Mouse (Mus musculus) small intestine, adult 2 months (tissue): ENCODE data around the gene Sipa1l1. TPM values are rescaled to one million over a fixed set of nuclear protein-coding genes. Genes with fewer than 3 reads are reported as not detected.

ENCODE experiments used
- H3K27ac ChIP-seq: fragments of 200-500 bp; 2 replicates; pipeline ENCODE4 v1.5.1; 2012; ENCODE audit warnings: low read depth, low read length, control low read depth, inconsistent platforms; ENCODE audit not compliant: insufficient read depth
- H3K27me3 ChIP-seq: fragments of 200-500 bp; 2 replicates; pipeline ENCODE4 v1.6.1; 2012; ENCODE audit warnings: mild to moderate bottlenecking, moderate library complexity, low read length, inconsistent platforms; ENCODE audit not compliant: control insufficient read depth, insufficient read depth
- H3K36me3 ChIP-seq: fragments of 200-500 bp; 2 replicates; pipeline ENCODE4 v1.6.1; 2012; ENCODE audit warnings: mild to moderate bottlenecking, low read length, control low read depth, inconsistent platforms; ENCODE audit not compliant: control insufficient read depth, insufficient read depth
- H3K4me1 ChIP-seq: fragments of 200-500 bp; 2 replicates; pipeline ENCODE4 v1.6.1; 2012; ENCODE audit warnings: low read length, inconsistent platforms, mixed read lengths; ENCODE audit not compliant: control insufficient read depth, insufficient read depth, insufficient read length
- H3K4me3 ChIP-seq: fragments of 200-500 bp; 2 replicates; pipeline ENCODE4 v1.5.1; 2012; ENCODE audit warnings: low read depth, mild to moderate bottlenecking, control low read depth, inconsistent platforms, low read length, moderate library complexity
- CTCF ChIP-seq: fragments of 200-500 bp; IDR thresholded peaks from 2 replicates; pipeline ENCODE4 v1.5.1; 2012; ENCODE audit warnings: low read depth, mild to moderate bottlenecking, control low read depth, inconsistent platforms, low read length, moderate library complexity, mixed read lengths; ENCODE audit not compliant: insufficient replicate concordance, insufficient read length; ENCODE audit errors: extremely low read depth
- POLR2A ChIP-seq: fragments of 200-500 bp; IDR thresholded peaks from 2 replicates; pipeline ENCODE4 v1.6.1; 2012; ENCODE audit warnings: low read depth, mild to moderate bottlenecking, control low read depth, inconsistent platforms, low read length, moderate library complexity
- WGBS: fragments of 180-500 bp; shearing (Covaris S2); methylation state at CpG from one replicate; pipeline ENCODE4 v1.1.7; 2018; 5-methylcytosine and 5-hydroxymethylcytosine counted together
- polyA plus RNA-seq: library from polyadenylated mRNA; depleted of rRNA; stranded (reverse); fragments of >200 nt; gene quantifications from 2 replicates; pipeline ENCODE4 v1.2.3, GENCODE M21; 2012

Sipa1l1 gene
- polyA plus RNA-seq, 1 experiment: 13.4 TPM

GRCm38 (mm10) chr12:82223126-82223815, 54.2 kb downstream of the Sipa1l1 start:
- H3K4me1 ChIP-seq: peaks cover 2% of the 10 kb centered on the region
- no peaks in the 10 kb centered on the region for H3K27me3 ChIP-seq
- 61% methylated on average over 9 of the region's 9 CpGs for WGBS
- no peak overlapping the region for H3K4me3 ChIP-seq
- H3K27ac ChIP-seq: no peak overlapping the region
- no peaks in the 10 kb centered on the region for H3K36me3 ChIP-seq
- TF ChIP-seq CTCF: no peak
- TF ChIP-seq POLR2A: no peak

GRCm38 (mm10) chr12:82224848-82225247, 55.7 kb downstream of the Sipa1l1 start:
- 94% methylated on average over 7 of the region's 7 CpGs for WGBS

GRCm38 (mm10) chr12:82225278-82225677, 56.2 kb downstream of the Sipa1l1 start:
- no peaks in the 10 kb centered on the region for H3K27me3 ChIP-seq
- no peak overlapping the region for H3K4me3 ChIP-seq
- no peak for TF ChIP-seq CTCF
- no peak for TF ChIP-seq POLR2A
- H3K27ac ChIP-seq: no peak overlapping the region
- peaks cover 2% of the 10 kb centered on the region for H3K4me1 ChIP-seq
- no peaks in the 10 kb centered on the region for H3K36me3 ChIP-seq
- 94% methylated on average over 2 of the region's 2 CpGs for WGBS

More at GRCm38 (mm10) chr12:82224848-82225247, 55.7 kb downstream of the Sipa1l1 start:
- Histone ChIP-seq H3K4me3 (no peak overlapping the region), H3K27me3 (no peaks in the 10 kb centered on the region), H3K4me1 (peaks cover 2% of the 10 kb centered on the region), H3K36me3 (no peaks in the 10 kb centered on the region), H3K27ac (no peak overlapping the region)
- TF ChIP-seq CTCF (no peak), POLR2A (no peak)

DNA sequence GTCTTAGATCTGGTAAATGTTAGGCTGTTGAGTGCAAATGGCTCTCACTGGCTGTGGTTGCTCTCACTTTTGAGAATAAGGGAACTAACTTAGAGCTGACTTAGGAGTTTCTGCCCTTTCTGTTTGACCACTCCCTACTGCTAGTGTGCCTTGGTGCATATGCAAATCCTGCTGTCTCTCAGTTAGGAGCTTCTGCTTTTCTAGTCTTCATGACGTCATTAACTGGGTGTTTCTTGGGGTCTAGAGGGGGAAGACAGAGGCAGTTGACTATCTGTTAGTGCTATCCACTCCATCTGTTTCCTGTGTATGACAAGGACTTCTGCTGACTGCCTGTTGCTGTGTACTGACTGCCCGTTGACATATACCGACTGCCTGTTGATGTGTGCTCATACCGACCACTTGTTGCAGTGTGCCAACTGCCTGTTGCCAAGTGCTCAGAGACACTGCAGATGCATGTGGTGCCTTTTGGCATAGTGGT, 56.7 kb downstream of the Sipa1l1 start:
- Histone ChIP-seq H3K36me3 (no peaks in the 10 kb centered on the region), H3K4me1 (peaks cover 2% of the 10 kb centered on the region), H3K27me3 (no peaks in the 10 kb centered on the region), H3K27ac (no peak overlapping the region), H3K4me3 (no peak overlapping the region)
- TF ChIP-seq POLR2A (no peak), CTCF (no peak)
- 68% methylated on average over 4 of the region's 4 CpGs for WGBS

DNA sequence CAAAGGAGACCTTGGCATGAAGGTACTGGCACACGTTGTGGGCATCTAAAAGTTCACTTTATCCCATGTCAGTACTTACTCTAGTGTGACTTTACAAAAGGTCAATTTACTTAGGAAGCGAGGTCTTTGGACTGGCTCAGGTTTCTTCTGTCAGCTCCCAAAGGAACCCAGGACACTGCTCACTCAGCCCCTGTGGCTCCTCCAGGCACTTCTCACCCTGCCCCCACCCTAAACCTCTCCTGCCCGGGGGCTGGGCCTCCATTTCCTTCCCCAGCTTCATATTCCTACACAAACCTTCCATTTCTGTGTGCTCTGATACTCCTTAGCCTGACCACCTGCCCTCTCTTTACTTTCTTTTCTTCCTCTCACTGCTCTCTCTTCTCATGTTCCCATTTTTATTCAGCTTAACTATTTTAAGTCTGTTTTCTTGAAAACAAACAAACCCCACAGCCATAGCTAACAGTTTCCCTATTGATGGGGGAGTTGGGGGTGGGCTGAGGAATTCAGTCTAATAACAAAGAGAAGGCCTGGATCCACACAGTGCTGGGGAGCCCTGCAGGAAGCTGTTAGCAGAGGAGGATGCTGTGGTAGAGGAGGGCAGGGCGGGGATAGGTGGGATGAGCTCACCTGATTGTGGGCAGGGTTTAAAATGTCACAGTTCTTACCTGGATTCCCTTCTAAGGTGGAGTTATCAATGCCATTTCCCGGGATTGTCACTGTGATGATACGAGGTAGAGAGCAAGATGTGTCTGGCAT, 57.4 kb downstream of the Sipa1l1 start:
- H3K4me3 ChIP-seq: no peak overlapping the region
- no peak overlapping the region for H3K27ac ChIP-seq
- TF ChIP-seq POLR2A: no peak
- TF ChIP-seq CTCF: no peak
- 65% methylated on average over 6 of the region's 6 CpGs for WGBS
- peaks cover 2% of the 10 kb centered on the region for H3K4me1 ChIP-seq
- no peaks in the 10 kb centered on the region for H3K27me3 ChIP-seq
- no peaks in the 10 kb centered on the region for H3K36me3 ChIP-seq

DNA sequence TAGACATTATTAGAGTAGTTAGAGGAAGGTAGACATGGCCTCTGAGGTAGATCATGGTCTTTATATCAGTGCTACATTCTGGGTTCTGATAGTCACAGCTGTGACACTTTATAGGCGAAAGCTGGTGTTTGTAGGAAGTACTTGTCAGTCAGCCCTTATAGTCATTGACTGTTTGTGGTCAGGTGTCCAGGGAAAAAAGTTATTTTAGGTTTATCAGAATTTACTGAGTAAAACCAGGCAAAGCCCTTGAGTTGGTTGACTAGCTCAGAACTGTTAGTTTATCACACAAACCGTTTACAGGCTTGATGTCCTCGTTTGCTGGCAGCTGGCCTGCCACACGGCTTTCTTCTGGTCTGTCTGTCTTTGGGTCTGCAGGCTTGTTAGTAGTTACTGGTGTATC, 61.0 kb downstream of the Sipa1l1 start:
- peaks cover 2% of the 10 kb centered on the region for H3K36me3 ChIP-seq
- 58% methylated on average over 4 of the region's 4 CpGs for WGBS
- H3K4me3 ChIP-seq: no peak overlapping the region
- H3K27ac ChIP-seq: no peak overlapping the region
- H3K27me3 ChIP-seq: no peaks in the 10 kb centered on the region
- peaks cover 2% of the 10 kb centered on the region for H3K4me1 ChIP-seq
- TF ChIP-seq POLR2A: no peak
- TF ChIP-seq CTCF: no peak

GRCm38 (mm10) chr12:82231191-82231590, 62.1 kb downstream of the Sipa1l1 start:
- 76% methylated on average over 7 of the region's 7 CpGs for WGBS
- Histone ChIP-seq H3K36me3 (peaks cover 3% of the 10 kb centered on the region), H3K4me1 (no peaks in the 10 kb centered on the region; the same call in 1 of the 2 replicates), H3K27ac (no peak overlapping the region), H3K4me3 (no peak overlapping the region), H3K27me3 (no peaks in the 10 kb centered on the region)
- TF ChIP-seq POLR2A (no peak), CTCF (no peak)
